Mouse (Mus musculus) retina, postnatal 1 day (tissue): Measurements from ENCODE around the gene Col12a1.
A peak's percentile ranks its signal among the peaks of the same experiment; 100 is the strongest.
"Not testable (repeated sequence)": the region's sequence is repeated elsewhere in the genome, so short reads cannot be mapped to it uniquely, and the experiment has no call there.

ENCODE experiments used
- DNase-seq: peaks from one replicate; pipeline ENCODE4 v3.0.0-alpha.2; 2012

Gene Col12a1

DNA sequence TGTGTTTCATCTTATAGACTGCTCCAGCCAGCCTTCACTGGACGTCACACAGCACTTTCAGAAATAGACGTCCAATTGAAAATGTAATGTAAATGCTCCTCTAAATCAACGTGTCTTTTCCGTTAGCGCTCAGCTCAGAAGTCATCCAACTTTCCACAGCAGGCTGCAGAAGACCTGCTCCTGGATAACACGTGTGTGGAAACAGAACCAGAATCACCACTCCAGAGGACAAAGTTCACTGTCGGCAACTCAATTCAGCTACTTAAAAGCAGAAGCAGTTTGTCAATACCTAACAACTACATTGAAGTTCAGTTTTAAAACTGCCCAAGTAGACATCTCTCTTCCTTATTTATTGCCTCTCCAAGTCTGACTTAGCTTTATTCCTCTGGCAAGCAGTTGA, 29.3 kb downstream of the Col12a1 start:
- DNase-seq: no peak

DNA sequence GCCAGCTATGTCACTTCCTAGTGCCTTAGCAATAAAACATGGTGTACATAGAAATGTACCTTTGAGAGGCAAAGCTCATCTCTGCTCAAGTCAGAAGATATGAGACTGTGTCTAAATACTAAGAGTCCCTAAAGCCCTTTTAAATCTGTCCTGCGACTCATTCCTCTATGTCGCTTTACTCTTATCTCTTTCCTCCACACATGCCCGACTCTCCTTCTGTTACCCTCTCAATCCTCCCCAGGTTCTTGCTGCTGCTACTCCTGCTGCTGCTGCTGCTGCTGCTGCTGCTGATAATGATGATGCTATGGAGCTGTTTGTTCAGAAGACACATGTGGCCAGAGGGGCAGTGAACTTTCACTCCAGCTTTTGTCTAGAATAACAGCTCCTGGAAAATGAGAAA, 31.4 kb downstream of the Col12a1 start:
- DNase-seq: no peak

DNA sequence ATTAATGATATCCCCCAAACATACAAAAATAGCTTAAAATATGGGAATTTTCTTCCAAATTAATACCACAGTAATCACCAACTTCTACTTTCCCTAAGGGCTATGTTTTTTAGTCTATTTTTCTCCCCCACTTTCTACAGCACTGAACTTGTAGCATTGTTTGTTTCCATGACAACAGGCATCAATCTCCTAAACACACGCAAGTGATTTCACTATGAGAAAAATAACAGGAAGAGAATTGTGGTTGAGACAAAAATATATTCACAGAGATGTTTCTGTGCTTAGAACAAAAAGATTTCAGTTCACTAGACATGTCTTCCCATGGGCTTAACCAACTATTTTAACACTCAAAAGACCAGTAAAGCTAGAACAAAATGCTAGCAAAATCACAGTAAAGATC, 32.6 kb downstream of the Col12a1 start:
- no peak for DNase-seq

DNA sequence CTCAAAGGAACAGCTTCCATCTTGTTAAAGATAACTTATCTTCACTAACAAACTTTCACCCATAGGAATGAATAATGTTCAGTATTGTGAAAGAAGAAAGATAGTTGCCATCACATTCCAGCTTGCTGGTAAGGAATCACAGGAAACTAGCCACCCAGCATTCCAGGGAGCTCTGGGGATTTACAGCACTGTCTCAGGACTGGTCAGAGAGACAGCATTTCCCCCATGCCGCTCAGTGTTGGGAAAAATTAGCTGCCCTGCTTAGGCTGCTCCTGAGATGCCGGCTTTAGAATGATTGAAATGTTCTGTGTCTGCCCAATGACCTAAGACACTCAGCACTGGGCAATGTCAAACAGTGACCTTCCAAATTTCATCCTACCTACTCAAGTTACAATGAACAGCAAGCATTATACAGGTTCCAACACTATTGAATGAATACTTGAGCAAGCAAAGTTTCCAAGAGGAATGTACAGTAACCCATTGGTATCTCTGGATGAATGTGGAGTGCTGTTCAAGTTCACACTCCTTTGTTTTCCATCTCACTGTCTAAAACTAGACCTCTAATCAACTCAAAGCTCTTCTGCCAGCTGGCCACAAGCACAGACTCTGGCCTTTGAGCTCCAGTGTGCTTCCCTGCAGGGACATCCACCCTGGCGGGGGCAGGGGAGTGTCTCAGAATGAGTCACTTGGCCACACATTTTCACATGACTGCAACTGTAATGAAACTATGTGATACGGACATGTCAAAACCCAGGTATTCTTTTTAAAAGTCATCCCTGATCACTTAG, 38.0 kb downstream of the Col12a1 start:
- no peak for DNase-seq

DNA sequence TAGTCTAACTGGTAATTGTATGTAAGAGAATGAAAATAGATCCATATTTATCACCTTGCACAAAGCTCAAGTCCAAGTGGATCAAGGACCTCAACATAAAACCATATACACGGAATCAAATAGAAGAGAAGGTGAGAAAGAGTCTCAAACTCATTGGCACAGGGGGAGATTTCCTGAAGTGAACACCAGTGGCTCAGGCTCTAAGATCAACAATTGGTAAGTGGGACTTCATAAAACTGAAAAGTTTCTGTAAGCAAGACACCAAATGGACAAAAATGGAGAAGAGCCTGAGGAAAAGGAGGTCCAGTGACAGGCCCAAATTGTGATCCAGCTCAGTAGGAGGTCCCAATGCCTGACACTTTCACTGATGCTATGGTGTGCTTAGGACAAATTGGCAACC, 49.8 kb downstream of the Col12a1 start:
- not testable (repeated sequence) for DNase-seq

DNA sequence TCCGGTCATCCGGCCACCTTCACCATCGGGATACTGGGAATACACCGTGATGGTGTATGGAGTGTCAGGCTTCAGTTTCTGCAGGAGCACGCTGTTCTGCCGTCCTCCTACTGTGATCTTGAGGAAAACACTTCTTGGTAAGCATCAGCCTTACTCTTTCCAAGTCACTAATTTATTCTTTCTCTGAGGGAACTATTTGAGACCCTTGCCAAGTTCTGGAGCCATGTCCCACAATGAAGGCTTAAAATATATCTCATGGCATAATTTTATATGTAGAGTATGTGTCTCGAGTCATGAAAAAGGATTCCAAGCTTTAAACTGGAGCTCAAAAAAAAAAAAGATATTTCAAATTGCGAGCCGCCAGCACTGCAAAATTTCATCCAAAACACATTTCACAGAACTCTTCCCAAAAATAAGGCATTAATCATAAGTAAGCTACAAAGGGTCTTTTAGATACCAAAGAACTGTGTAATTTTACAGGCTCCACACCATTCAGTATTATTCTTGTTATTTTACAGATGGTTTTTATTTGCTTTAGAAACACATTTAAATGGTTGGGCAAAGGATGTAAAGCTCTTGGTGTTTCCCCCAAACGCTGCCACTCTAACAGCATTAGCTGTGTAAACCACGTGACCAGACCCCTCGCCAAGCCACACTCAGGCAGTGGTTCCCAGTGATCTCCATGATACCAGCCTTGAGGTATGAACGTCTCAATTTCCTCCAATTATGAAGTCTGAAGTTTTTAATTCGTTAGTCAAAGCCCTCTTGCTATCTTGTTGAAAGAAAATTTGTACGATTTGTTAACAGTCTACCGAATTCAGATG, 65.1 kb downstream of the Col12a1 start:
- no peak for DNase-seq

DNA sequence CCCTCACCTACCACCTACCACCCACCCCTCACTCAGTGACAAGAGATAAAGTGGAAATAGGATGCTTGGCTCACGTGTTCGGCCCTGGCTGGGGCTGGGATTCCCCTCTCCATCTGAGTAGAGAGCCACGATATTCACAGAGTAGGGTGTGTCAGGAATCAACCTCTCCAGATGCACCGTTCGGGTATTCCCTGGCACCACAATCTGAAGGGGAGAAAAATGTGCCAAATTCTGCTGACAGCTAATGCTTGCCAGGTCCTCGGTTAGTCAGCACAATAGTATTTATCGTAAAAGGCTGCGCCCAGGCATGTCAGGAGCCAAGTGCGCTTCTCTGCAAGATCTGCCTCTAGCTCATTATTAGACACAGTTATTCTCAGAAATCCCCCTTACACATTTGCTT, 70.0 kb downstream of the Col12a1 start:
- DNase-seq: no peak

DNA sequence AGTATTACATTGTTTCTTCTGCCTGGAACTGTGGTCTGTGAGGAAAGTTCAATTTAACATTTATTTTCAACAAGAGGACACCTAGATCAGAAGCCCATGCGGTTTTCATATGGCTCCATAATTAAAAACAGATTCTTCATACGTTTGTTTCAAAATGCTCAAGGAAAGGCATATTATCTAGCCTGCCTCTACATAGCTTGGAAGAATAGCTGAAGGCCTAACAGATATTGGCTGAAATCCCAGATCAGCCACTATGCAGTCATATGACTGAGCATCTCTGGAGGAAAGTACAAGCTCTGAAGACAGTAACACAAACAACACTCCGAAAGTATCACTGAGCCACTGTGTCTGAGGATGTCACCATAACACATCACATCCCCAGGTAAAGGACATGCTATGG, 72.9 kb downstream of the Col12a1 start:
- DNase-seq: no peak

DNA sequence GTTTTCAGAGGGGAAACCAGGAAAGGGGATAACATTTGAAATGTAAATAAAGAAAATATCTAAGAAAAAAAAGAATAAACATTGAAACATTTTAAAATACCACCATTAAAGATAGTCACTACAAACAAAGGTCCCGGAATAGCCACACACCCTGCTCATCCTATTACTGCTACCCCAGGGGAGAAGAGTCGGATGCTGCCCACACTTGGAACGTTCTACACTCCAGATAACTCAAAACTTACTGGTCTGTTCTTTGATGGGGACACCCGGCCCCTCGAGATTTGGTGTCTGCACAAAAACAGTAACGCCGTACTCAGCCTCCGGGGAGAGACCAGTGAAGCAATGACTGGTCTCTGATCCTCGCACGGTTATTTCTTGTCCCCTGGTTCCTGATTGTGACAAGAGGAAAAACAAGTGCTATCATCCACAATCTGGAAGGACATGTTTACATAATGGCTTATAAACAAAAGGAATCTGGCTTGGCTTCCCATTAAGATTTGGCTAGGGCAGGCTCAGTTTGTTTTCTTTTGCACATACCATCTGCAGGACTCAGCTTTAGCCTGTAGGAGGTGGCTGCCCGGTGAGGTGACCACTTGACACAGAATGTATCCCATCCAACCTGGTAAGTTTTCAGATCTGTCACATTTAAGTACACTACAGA, 79.1 kb downstream of the Col12a1 start:
- no peak for DNase-seq

DNA sequence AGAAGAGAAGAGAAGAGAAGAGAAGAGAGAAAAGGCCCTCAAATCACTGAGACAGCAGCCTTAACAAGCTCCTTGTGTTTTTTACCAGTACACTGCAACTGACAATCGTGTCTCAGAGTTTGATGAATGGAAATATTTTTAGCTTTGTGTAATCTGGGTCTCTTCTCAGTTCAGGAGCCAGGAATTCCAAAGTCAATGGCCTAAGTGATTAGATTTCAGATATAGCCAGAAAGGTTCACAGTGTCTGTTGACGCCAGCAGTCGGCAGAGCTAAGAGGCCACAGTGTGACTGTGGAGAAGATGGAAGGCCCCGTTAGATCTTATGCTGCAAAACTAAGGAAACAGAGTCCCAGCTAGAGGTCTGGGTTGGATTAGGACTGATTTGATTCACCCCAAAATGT, 80.8 kb downstream of the Col12a1 start:
- no peak for DNase-seq

DNA sequence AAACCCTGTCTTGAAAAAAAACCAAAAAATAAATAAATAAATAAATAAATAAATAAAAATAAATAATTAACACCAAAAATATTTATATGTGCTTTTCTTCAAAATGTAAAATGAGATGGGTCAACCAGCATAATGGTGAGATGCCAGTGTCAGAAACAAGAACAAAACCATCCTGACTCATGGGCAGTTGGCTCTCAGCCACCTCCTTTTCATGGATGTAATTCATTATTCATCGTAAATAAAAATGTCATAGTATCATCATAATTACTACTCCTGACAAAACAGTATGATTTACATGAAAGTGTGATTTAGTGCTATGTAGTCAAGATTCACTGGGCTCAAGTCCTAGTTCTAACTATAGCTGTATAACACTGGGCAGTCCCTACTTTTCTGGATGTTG, 84.6 kb downstream of the Col12a1 start:
- no peak for DNase-seq

DNA sequence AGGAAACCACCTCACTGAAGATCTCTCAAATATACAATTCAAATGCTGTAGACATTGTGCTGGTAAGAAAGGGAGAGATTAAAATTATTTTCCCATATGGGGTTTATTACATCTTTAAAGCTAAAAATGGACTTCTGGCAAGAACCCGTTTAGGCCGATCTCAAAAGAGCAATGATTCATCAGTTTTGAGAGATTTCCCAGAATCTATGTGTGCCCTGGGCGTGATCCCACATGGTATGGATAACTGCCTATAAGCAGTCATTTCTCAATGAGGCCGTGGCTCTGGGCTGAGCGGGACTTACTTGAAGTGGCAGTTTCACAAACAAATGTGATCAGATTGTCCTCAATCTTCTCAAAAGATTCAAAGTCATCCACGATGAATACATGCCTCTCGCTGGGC, 87.4 kb downstream of the Col12a1 start:
- DNase-seq: no peak

DNA sequence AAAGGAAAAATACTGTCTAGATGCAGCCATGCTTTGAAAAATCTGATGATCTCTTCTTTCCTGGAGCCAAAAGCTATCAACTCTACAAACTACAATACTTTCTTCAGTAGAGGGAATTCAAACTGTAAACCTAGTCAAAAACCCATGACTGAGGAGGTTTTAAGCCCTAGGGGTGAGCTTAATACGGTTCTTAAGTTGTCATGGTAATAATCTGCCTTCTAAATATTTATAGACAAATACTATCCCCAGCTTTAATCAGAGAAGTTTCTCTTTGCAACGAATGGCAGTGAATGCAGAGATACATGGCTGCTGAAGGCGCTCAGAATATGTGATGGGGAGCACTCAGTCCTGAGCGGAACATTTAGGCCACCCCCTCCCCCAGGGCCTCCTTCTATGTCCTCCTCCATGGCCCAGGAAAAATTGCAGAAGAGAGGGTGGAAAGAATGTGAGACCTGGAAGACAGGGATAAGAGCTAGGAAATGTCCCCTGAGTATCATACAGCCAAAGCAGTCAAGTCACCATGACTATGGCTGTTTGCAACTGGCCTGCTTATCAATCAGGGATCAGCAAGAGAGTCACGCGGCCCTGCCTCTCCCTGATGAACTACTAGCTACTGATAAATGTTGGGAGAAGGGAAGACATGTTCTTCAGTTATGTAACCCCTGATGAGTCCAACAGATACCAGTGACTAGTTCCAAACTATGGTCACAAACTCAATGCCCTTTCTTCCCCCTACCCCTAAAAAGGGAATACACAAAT, 99.6 kb downstream of the Col12a1 start:
- no peak for DNase-seq

DNA sequence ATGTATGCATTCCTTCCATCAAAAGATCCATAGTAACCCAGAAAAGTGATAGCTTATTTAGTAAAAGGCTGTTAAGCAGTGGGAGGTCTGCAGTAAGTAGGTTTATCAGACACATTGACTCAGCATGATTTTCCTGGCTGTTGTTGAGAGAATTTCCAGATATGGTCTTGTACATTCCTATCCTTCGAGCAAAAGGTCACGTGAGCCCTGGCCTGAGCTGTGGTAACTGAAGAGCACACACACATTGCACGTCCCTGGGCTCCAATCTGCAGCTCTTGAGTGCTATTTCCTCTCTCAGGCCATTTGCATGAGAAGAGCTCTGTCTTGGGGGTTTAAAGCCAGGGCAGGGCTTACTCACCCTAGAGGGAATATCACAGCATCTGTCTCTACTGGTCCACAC, 101.3 kb downstream of the Col12a1 start:
- no peak for DNase-seq

DNA sequence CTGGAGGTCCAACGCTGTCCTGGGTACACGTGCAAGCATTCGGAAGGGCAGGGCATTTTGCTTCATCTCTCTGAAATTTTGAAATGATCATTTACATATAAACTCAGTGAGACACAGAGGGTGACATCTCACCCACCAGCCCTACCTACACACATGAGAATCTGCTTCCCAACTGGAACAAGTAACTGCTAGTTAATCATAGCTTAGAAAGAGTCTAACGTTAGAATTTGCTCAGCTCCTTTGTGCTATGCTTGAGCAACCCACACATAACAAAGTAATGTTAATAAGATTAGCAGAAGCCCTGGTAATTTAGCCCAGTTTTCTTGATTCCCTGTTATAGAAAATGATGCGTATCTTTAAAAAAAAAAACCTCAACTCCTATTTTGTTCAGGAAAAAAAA, 102.6 kb downstream of the Col12a1 start:
- DNase-seq: no peak

DNA sequence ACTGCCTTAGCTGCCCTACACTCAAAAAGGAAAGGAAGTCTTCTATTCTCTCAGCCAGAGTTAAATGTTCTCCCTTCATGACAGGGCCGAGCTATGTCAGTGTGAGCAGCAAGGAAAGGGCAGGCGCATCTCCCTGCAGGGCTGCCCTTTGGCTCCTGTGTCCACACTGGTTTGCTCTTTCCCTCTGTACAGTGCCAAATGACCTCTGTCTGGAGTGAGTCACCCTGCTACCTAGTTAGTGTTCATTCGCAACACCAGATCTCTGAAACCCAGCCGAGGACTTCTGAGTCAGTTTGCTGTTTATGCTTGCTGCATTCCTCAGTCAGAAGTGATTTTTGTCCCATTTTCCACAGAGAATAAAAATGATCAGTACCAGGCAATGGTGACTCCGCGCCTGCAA, 108.3 kb downstream of the Col12a1 start:
- no peak for DNase-seq

DNA sequence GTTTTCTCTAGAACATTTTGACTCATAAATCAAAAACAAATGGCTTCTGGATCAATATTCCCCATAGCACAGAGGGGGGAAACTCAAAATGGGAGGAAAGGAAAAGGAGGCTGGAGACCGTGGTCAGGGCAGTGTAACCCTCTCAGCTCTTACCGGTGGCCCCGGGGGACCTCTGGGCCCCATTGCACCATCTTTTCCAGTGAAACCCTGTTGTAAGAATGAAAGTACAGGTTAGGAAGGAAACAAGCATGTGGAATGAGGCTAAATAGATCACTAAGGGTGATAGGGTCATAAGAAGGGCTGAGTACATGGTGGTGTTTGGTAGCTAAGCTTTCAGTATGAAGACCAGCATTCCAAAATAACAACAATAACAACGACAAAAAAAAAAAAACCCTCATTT, 109.0 kb downstream of the Col12a1 start:
- DNase-seq: no peak

DNA sequence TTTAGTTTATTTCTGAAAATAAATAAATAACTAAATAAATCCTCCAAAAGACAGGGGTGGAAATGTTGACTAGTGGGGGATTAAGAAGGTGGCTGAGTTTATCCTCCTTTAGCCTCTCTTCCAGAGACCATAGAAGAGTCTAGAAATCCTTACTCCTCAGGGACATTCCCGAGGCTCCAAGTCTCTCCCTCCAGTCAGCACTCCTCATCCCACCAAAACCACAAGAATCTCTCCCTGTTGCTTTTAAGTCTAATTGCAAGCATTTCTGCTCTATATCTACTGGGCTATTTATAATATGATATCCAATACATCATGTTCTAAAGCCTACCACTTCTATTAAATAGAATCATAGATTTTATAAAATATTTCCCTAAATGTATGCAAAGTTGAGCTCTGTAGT, 109.8 kb downstream of the Col12a1 start:
- DNase-seq: no peak

DNA sequence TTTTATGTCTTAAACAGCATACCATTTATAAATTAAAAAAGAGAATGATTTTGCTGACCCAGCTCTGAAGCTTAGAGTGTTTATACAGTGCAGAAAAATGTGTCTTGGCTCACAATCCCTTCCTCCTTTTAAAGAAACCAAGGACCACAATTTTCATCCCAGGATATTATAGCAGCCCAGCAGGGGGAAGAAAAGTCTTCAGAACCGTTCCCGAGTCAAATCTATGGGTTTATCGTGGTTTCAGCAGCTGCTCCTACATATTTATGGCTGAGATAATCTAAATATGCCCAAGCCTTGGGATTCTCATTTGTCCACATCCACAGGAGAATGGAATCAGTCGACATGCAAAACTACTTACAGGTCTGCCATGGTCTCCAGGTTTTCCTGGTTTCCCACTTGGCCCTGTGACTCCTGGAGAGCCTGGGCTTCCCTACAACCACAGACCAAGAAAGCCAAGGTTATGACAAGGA, 110.5 kb downstream of the Col12a1 start:
- no peak for DNase-seq

DNA sequence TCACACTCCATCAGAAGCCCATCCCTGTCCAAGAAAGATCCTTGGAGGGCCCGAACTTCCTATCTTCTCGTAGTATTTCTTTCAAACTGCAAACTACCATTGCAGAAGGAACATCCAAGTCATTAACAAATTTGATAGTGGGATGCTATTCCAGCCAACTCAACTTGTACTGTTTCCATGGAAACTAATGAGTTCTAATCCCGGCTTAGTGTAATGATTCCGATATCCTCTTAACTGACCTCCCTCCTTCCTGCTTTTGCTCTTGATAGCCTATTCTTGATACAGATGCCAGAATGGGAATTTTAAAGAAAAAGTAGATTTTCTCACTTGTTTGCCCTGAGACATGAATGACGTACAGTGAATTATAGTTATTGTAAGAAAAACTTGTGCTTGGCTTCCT, 112.5 kb downstream of the Col12a1 start:
- peak; percentile 49 for DNase-seq

DNA sequence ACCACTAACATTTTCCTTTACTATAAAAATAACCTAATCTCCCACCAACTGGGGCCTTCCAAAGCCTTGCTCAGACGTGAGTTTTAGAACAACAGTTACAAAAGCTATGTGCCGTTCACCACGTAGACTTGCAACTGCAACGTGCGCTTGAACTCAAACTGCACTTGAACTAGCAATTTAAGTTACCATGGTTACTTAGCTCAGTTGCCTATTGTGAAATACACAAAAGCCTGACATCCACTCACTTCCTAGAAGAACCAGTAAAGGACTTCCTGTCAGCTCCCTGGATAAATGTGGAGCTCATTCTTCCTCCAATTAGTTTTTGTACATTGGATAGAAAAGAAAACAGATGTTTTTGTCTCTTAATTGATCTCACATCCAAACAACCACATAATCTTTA, 112.9 kb downstream of the Col12a1 start:
- peak; percentile 6 for DNase-seq

DNA sequence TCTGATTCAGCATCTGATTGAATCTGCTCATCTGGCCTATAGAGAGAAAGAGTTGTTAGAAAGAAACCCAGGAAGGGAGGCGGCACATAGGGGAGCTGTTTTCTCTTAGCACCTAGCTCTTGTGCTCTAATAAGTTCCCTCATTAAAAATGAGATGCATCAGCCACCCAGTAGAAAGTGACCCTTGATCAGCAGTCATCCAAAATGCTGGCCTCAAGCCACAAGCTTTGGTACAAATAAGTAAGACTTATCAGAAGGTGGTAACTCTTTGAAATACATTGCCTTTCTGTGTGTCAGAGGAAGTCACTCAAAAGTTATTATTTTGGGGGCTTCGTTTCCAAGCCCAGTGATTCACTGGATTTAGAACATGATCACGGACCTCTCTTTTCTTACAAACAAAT, 114.1 kb downstream of the Col12a1 start:
- no peak for DNase-seq

DNA sequence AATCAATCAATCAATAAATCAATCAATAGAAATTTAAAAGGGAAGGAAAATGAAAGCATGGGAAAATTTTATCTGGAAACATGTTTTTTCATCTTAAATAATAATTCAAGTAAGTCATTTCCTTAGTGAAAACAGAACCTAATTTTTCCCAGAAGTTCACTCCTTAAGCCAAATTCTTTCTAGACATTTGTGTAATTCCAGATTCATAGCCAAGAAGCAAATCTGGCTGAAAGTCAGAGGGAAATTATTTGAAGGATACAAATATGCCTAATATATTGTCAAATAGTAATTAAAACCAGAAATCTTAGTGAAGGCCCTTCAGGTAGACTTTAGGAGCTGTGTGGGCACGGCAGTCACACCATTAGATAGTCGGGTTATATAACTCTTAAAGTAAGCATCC, 115.2 kb downstream of the Col12a1 start:
- no peak for DNase-seq
